Mouse (Mus musculus) midbrain, embryonic 14.5 days (tissue): ENCODE results near the gene Kif23. TPM values are rescaled to one million over a fixed set of nuclear protein-coding genes. Genes with fewer than 3 reads are reported as not detected.

ENCODE experiments used
- ATAC-seq: fragments of 200-750 bp; cut with Nextera tagmentation; 2 replicates; pipeline ENCODE4 v1.8.0; 2017; ENCODE audit warnings: moderate number of reproducible peaks, moderate library complexity; ENCODE audit not compliant: low FRiP score, low TSS enrichment
- DNase-seq: peaks from one replicate; pipeline ENCODE4 v3.0.0-alpha.2; 2015
- H3K27ac ChIP-seq: fragments of 300-500 bp; sonication (generic); replicated peaks from 2 replicates; pipeline ENCODE4 v1.5.1; 2014; ENCODE audit warnings: mild to moderate bottlenecking, low read depth, low read length, moderate library complexity
- H3K27me3 ChIP-seq: fragments of 300-500 bp; sonication (generic); 2 replicates; pipeline ENCODE4 v1.6.1; 2014; ENCODE audit warnings: low read length, control low read depth, mixed read lengths; ENCODE audit not compliant: control insufficient read depth, insufficient read depth
- H3K36me3 ChIP-seq: fragments of 300-500 bp; sonication (generic); 2 replicates; pipeline ENCODE4 v1.6.1; 2014; ENCODE audit warnings: low read length, control low read depth; ENCODE audit not compliant: control insufficient read depth, insufficient read depth
- H3K4me1 ChIP-seq: fragments of 300-500 bp; sonication (generic); 2 replicates; pipeline ENCODE4 v1.6.1; 2014; ENCODE audit warnings: mild to moderate bottlenecking, antibody characterized with exemption, low read length, control low read depth; ENCODE audit not compliant: control insufficient read depth, insufficient read depth
- H3K4me2 ChIP-seq: fragments of 300-500 bp; sonication (generic); 2 replicates; pipeline ENCODE4 v1.6.1; 2014; ENCODE audit warnings: mild to moderate bottlenecking, low read length, moderate library complexity
- H3K4me3 ChIP-seq: fragments of 300-500 bp; sonication (generic); replicated peaks from 2 replicates; pipeline ENCODE4 v1.5.1; 2014; ENCODE audit warnings: low read depth, low read length
- H3K9ac ChIP-seq: fragments of 300-500 bp; sonication (generic); replicated peaks from 2 replicates; pipeline ENCODE4 v1.6.1; 2014; ENCODE audit warnings: mild to moderate bottlenecking, low read length, moderate library complexity
- H3K9me3 ChIP-seq: fragments of 300-500 bp; sonication (generic); 2 replicates; pipeline ENCODE4 v1.6.1; 2016; ENCODE audit warnings: low read length, control low read depth, mixed read lengths; ENCODE audit not compliant: control insufficient read depth
- WGBS: fragments of 180-500 bp; shearing (Covaris S2); extraction: QIAGEN DNeasy Blood & Tissue Kit; methylation state at CpG from one replicate; pipeline ENCODE4 v1.1.7; 2014; 5-methylcytosine and 5-hydroxymethylcytosine counted together
- polyA plus RNA-seq: library from polyadenylated mRNA; unstranded; fragments of >200 nt; fragmentation: Nextera tagmentation; extraction: Ambion mirVana; gene quantifications from 2 replicates; pipeline ENCODE4 v1.2.1, GENCODE M21; 2014

Kif23 gene
- polyA plus RNA-seq, 1 experiment from 2014 or later: 26.3 TPM

DNA sequence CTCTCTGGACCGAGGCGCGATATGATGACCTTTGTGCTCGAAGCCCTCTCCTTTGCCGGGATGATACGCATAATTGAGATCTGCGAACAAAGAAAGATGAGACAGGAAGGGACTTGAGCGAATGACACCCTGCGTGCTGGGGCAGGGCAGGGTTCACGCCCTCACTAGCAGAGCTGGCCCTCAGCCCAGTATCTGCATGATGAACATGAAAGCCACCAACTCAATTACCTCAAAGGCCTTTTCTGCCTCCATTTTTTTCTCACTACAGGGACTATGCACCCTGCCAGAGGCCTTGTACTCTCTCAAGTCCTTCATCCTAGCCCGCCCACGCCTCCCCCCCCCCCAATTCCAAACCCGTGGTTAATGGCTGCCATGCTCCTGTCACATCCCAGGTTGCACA, 61.6 kb downstream of the Kif23 start:
- Histone ChIP-seq H3K4me1 (peaks cover 9% of the 10 kb centered on the region; the same call in 1 of the 2 replicates), H3K9me3 (no peaks in the 10 kb centered on the region), H3K4me2 (no peak overlapping the region), H3K27me3 (no peaks in the 10 kb centered on the region), H3K27ac (no peak overlapping the region), H3K36me3 (no peaks in the 10 kb centered on the region), H3K4me3 (no peak overlapping the region), H3K9ac (no peak overlapping the region)
- DNase-seq: no peak
- 26% methylated on average over 13 of the region's 13 CpGs for WGBS
- no peak for ATAC-seq

- no peaks in the 10 kb centered on the region for H3K36me3 ChIP-seq
- H3K27ac ChIP-seq: no peak overlapping the region
- WGBS: 56% methylated on average over 7 of the region's 7 CpGs
- no peaks in the 10 kb centered on the region for H3K27me3 ChIP-seq
- no peak for ATAC-seq
- peaks cover 9% of the 10 kb centered on the region; the same call in 1 of the 2 replicates for H3K4me1 ChIP-seq
- H3K4me3 ChIP-seq: no peak overlapping the region
- H3K9ac ChIP-seq: no peak overlapping the region
- H3K4me2 ChIP-seq: no peak overlapping the region
- DNase-seq: no peak
- H3K9me3 ChIP-seq: no peaks in the 10 kb centered on the region
Observed at GRCm38 (mm10) chr9:61884375-61884774, 62.2 kb downstream of the Kif23 start.

- DNase-seq: no peak
- 78% methylated on average over 3 of the region's 3 CpGs for WGBS
Observed at GRCm38 (mm10) chr9:61882179-61882578, 64.4 kb downstream of the Kif23 start.

GRCm38 (mm10) chr9:61878889-61879288, 67.7 kb downstream of the Kif23 start:
- Histone ChIP-seq H3K36me3 (no peaks in the 10 kb centered on the region), H3K4me2 (no peak overlapping the region), H3K9ac (no peak overlapping the region), H3K4me1 (peaks cover 30% of the 10 kb centered on the region), H3K9me3 (no peaks in the 10 kb centered on the region), H3K27me3 (no peaks in the 10 kb centered on the region), H3K27ac (no peak overlapping the region), H3K4me3 (no peak overlapping the region)
- 32% methylated on average over 2 of the region's 2 CpGs for WGBS
- DNase-seq (peak; percentile 86), ATAC-seq (no peak)

More at GRCm38 (mm10) chr9:61882179-61882578, 64.4 kb downstream of the Kif23 start:
- no peaks in the 10 kb centered on the region for H3K27me3 ChIP-seq
- H3K27ac ChIP-seq: no peak overlapping the region
- no peak overlapping the region for H3K4me3 ChIP-seq
- no peaks in the 10 kb centered on the region for H3K36me3 ChIP-seq
- H3K4me1 ChIP-seq: peaks cover 22% of the 10 kb centered on the region
- H3K9ac ChIP-seq: no peak overlapping the region
- no peaks in the 10 kb centered on the region for H3K9me3 ChIP-seq
- no peak for ATAC-seq
- no peak overlapping the region for H3K4me2 ChIP-seq

DNA sequence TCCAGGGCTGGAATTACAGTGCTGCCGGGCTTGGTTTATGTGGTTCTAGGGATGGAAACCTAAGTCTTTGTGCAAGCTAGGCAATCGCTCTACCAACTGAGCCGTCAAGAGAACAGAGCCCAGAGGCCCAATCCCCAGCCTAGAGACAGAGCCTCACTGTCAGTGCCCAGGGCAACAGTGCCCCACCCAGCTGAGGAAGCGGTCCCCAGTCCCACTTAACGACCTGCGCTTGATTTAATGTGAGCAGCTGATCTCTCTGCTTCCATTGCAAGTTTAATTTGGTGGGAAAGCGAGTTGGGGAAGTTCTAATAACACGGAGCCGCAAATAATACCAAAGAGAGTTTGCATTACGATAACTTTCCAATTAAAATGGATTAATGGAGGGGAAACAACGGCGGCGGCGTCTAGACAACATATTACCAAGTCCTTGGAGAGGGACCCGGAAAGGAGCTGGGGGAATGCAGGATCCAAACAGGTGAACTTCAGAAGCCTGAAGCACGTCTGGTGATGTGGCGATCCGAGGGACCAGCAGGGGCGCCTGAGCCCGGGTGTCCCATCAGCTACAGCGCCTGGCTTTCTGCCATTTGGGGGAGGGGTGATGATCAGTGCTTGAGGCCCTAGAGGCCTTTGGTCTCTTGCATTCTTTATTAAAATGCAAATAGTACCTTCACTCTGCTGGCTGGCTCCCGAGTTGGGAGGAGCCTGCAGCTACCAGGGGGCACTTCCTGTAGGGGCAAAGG, 69.0 kb downstream of the Kif23 start:
- ATAC-seq (peak; percentile 57; the same call in 1 of the 2 replicates), DNase-seq (peak; percentile 85)
- Histone ChIP-seq H3K36me3 (no peaks in the 10 kb centered on the region), H3K27ac (peak overlapping the region; percentile 26; the same call in 1 of the 2 replicates), H3K4me1 (peaks cover 40% of the 10 kb centered on the region), H3K4me2 (peak overlapping the region; percentile 12; the same call in 1 of the 2 replicates), H3K9me3 (no peaks in the 10 kb centered on the region), H3K4me3 (no peak overlapping the region), H3K9ac (no peak overlapping the region), H3K27me3 (no peaks in the 10 kb centered on the region)
- WGBS: 17% methylated on average over 22 of the region's 22 CpGs

DNA sequence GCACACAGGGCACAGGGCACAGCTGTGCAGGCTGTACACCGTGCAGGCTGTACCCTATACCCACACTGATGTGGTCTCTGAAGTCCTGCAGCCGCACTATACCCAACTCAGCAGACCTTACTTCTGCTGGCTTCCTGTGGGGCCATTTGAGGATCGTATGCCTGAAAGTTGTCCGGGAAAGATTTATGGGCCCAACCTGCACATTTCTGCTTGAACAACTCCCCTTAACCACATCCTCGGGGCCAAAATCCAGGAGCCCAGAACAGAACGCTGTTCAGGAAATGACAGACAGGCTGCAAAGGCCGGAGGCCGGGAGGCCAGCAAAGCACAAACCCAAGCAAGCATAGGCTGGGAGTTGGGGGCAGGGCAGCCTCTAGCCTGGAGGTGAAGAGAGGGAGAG, 73.2 kb downstream of the Kif23 start:
- H3K4me2 ChIP-seq: no peak overlapping the region
- peaks cover 52% of the 10 kb centered on the region for H3K4me1 ChIP-seq
- ATAC-seq: no peak
- no peaks in the 10 kb centered on the region for H3K9me3 ChIP-seq
- H3K4me3 ChIP-seq: no peak overlapping the region
- no peak overlapping the region for H3K9ac ChIP-seq
- 54% methylated on average over 8 of the region's 8 CpGs for WGBS
- 0 out of 2 replicates have a peak, but pooled peaks cover 3% of the 10 kb centered on the region for H3K27me3 ChIP-seq
- H3K27ac ChIP-seq: peak overlapping the region; percentile 80
- DNase-seq: no peak
- no peaks in the 10 kb centered on the region for H3K36me3 ChIP-seq

- Histone ChIP-seq H3K4me1 (peaks cover 43% of the 10 kb centered on the region), H3K4me2 (no peak overlapping the region), H3K27ac (peak overlapping the region; percentile 80), H3K27me3 (0 out of 2 replicates have a peak, but pooled peaks cover 3% of the 10 kb centered on the region), H3K36me3 (no peaks in the 10 kb centered on the region), H3K9ac (no peak overlapping the region), H3K4me3 (no peak overlapping the region), H3K9me3 (no peaks in the 10 kb centered on the region)
- 3% methylated on average over 8 of the region's 8 CpGs for WGBS
- peak; percentile 89 for ATAC-seq
- peak; percentile 77 for DNase-seq
Observed at GRCm38 (mm10) chr9:61872246-61872941, 74.2 kb downstream of the Kif23 start.

- H3K36me3 ChIP-seq: no peaks in the 10 kb centered on the region
- 19% methylated on average over 6 of the region's 6 CpGs for WGBS
- H3K4me3 ChIP-seq: no peak overlapping the region
- peaks cover 37% of the 10 kb centered on the region for H3K4me1 ChIP-seq
- DNase-seq: no peak
- H3K9me3 ChIP-seq: no peaks in the 10 kb centered on the region
- ATAC-seq: no peak
- peak overlapping the region; percentile 80 for H3K27ac ChIP-seq
- no peak overlapping the region for H3K4me2 ChIP-seq
- H3K9ac ChIP-seq: no peak overlapping the region
- 0 out of 2 replicates have a peak, but pooled peaks cover 3% of the 10 kb centered on the region for H3K27me3 ChIP-seq
Observed at GRCm38 (mm10) chr9:61871839-61872238, 74.7 kb downstream of the Kif23 start.
